Mouse (Mus musculus): ENCODE measurements at regions not wholly inside any gene's neighbourhood (a gene's known extent, or its start where the extent isn't known, plus 50 kb on each side); places are given as distances from the start of the nearest gene placed in this dataset.

DNA sequence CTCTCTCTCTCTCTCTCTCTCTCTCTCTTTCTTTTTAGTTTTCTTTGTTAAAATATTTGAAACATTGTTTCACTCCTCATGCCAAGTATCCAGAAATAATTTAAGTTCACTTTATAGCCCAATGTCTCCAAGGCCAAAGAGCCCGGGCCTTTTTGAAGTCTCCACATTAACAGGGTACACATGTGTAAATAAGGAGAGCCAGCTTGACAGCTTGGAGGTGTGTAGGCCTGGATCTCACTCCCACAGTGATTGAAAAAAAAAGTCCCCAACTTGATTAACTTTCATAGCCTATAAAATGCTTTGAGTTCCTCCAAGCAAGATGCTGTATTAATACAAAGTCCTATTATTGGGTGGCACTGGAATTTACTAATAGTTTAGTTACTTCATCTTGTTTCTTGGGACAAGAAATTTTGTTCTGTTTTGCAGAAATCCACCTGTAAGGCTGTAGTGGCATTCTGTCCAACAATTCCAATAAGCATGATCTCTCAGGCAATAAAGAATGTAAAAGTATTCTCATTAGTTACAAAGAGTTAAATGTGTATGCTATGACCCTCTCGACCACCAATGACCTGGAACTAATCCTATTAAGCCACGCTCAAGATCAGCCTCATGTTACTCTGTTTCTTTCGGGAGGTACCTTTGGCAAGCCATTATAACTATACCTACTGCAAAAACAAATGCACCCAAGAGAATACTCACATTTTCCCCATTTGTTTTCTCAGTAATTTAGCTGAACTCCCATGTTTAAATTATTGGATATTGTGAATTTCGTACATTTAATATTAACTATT lies 215.9 kb upstream of the Acvr2a start:
- TF ChIP-seq POLR2A (IDR thresholded peaks at IDR 0.05; ENCODE audit: insufficient read length, low read depth), result no peak
- TF ChIP-seq E2F4 (IDR thresholded peaks at IDR 0.05; ENCODE audit: insufficient read depth), result no peak
- no peak for TF ChIP-seq MYOG (IDR thresholded peaks at IDR 0.05; ENCODE audit: control insufficient read depth in 1 of 3, insufficient read depth in 1 of 3, insufficient read length in 2 of 3, low read depth in 2 of 3)
- TF ChIP-seq MYOD1 (IDR thresholded peaks at IDR 0.05; ENCODE audit: control insufficient read depth in 1 of 3, insufficient read length in 2 of 3, low read depth in 2 of 3), result no peak
- no peak for TF ChIP-seq POLR2AphosphoS2 (IDR thresholded peaks at IDR 0.05; ENCODE audit: insufficient read length, low read depth)
- TF ChIP-seq TCF12 (IDR thresholded peaks at IDR 0.05; ENCODE audit: insufficient read depth, poor library complexity, severe bottlenecking), result no peak
- no peak for TF ChIP-seq REST (IDR thresholded peaks at IDR 0.05; ENCODE audit: insufficient read depth, insufficient read length)

All from myocyte (in vitro differentiated cells).